Mouse (Mus musculus) cerebellum, postnatal 36 days (tissue): ENCODE results near the gene Pnpt1.

Experiments
- DNase-seq, 2 experiments: peaks; one replicate each; pipeline ENCODE4 v3.0.0; 2021 to 2022; ENCODE audit warnings: mixed read lengths in 2 of 2

The Pnpt1 gene

DNA sequence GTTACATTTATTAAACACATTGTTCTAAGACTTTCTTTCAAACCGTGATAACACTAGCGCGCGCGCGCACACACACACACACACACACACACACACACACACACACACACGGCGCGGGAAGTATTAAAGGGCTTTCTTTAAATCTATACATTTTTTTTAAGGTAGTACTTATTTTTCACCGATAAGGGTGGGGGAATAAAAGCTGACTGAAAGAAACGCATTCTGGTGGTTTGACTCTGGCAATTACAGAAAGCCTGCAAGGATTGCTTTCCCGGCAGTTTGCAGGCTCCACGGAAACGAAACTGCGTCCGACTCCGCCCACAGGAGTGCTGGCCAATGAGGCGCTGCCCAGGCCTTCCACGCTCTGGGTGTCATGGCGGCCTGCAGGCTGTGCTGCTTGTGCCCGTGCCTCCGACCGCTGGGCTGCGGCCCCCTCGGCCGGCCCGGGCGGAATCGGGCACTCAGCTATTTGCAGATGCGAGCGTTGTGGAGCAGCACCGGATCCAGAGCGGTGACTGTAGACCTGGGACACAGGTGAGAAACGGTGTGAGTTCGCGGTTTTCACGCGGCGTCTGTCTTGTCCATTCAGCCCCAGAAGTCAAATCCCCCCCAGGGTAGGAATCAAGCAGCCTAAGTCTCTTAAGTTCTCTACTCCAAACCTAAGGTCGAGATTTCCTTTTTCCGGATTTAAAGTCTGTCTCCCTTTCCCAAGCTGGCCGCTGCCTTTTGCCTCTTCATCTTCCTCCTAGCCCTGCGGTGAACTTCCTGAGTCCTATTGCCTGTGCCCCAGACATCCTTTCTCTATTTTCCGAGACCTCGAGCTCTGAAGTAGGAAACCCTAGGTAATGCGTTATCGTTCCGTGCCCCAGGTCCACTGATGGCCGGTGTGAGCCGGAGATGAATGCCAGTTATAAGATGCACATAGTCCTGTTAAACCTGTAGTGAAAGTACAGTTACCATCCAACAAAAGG is at the start of gene Pnpt1:
Pnpt1 (plus strand) TSS at position 360 of the 971 bp plus-strand sequence.
- peak; percentile 88 to 90 for DNase-seq

DNA sequence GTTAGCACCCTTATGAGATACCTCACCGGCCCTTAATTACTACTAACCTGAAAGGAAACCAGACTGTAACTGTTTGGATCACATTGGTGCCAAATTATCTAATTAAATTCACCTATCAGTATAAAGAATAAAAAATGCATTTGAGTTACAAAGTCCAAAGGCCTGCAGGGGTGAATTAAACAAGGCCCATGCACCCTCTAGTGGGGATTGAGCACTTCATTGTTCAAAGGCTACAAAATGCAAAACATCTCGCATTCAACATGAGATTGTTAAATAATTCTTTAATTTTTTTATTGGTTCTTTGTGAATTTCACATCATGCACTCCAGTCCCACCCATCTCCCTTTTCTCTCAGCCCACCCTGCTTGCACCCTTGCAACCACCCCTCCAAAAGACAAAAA is 38.1 kb upstream of the Pnpt1 start:
- no peak for DNase-seq

DNA sequence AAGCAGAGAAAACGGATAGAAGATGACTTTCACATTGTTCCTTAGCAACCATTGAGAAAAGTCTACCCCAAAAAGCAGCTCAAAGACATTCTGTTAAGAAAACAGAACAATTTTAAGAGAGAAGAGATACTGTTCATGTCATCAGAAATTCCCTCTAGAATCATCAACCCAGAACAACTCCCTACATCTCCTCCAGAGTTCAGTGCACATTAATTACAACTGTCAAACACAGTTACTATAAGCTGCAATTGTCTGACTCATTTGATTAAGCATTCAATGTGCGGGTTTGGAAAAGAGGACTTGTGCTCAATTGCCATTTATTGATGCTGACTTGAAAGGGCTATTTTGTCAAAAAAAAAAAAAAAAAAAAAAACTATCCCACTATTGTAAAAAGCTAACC is 31.6 kb upstream of the Pnpt1 start:
- DNase-seq: no peak

DNA sequence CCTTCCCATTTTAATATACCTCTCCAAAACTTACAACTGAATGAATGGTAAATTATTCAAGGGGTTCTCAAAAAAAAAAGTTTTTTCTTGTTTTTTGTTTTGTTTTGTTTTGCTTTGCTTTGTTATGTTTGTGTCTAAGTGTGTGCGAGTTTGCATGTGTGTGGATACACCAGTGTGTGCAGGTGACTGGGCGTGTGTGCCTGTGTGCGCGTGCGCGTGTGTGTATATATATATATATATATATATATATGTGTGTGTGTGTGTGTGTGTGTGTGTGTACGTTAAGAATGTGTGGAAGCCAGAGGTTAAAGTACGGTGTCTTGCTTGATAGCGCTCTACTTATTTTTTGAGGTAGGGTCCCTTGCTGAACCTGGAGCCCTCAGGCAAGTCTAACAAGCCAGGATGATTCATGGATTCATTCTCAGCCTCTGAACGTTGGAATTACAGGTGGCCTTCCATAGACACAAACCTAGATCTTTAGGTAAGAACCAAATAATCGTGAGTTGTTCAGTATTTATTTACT is 621 bp upstream of the Pnpt1 start:
- DNase-seq: peak; percentile 16 to 26

DNA sequence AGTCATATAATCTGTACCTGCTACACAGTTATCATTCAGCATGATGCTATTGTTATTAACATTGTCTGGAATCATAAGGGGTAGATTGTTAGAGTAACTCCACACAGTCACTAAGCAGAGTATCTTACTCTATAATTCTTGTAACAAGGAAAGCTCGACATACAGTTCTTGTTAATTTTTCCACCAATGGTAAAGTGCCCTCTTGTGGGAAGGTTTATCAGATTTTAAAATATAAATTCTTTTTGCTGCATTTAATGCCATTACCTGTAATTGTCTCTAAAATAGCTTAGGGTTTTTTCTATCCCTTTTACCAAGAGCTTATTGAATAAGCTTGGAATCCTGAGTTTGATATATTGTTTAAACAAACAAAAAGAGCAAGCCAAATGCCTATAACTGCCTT is 10.1 kb downstream of the Pnpt1 start:
- DNase-seq: no peak

DNA sequence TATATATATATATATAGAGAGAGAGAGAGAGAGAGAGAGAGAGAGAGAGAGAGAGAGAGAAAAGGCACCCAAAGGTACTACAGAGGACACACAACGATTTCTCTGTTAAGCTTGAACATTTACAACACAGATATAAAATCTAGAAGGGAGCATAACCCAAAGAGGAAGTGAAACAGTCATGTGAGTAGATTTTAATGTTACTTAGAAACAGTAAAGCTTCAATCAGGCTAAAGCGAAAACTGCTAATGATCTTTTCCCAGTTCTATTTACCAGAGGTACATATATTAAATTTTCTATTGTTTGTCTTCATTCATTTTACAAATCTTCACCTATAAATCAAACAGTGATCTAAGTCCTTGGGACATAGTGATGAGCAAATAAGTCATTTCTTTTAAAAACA is 18.4 kb downstream of the Pnpt1 start:
- no peak for DNase-seq

DNA sequence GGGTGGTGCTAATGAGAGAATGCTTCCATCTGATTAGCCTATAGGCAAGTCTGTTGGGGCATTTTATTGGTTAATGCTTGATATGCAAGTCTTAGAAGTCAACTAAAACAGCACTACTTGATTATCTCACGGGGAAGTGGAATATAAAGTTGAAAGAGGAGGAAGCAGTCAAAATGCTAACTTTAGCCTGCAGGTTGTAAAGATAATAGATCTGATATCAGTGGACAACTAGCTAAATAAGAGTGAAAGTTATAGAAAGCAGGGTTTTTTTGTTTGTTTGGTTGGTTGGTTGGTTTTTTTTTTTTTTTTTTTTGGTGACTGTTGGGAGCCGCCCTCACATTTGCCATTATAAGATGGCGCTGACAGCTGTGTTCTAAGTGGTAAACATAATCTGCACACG is 33.0 kb downstream of the Pnpt1 start:
- DNase-seq: no peak

DNA sequence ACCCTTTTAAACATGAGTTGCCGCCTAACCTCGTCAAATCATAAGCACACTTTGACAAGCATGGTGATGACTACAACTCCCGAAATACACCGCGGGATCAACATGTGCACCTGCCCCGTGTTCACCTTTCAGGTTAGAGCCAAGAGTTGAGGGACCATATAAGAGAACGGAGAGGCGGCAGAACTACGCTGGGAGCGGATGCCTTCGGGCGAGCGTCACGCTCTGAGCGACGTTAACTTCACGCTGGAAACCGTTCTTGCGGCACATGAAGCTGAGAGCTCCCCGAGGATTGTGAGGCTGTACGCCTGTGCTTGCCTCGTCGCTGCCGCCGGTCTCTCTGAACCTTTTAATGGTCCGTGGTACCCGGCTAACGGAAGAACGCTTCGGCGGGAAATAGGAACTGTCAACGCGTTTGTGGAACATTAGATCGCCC is 41.4 kb downstream of the Pnpt1 start:
- peak; percentile 67 to 76 for DNase-seq

DNA sequence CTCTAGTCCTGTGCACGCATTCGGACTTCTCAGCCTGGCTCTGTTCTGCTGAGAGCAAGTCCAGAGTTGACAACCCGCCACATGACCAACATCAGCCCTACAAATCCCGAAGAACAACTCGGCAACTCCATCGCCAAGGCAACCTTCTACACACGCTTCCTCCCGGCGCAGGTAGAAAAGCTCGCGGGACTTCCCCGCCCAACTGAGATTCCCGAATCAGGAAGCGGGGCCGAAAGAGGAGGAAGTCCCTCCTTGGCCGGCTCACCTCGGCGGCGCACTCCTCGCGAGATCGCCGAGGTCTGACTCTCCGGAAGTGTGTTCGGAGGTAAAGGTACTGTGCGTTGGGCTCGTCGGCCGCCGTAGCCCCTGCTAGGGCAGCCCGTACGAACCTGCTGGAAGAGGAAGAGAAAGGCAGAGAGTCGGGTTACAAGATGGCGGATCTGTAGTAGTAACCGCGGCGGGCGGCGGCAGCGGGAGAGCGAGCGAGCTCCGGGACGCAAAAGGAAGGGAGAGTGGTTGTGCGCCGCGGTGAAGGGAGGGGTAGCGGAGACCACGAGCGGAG is 42.1 kb downstream of the Pnpt1 start, which contains the start of gene Ppp4r3b:
Ppp4r3b (plus strand) TSS at position 328 of the 562 bp plus-strand sequence.
- peak; percentile 99 for DNase-seq

DNA sequence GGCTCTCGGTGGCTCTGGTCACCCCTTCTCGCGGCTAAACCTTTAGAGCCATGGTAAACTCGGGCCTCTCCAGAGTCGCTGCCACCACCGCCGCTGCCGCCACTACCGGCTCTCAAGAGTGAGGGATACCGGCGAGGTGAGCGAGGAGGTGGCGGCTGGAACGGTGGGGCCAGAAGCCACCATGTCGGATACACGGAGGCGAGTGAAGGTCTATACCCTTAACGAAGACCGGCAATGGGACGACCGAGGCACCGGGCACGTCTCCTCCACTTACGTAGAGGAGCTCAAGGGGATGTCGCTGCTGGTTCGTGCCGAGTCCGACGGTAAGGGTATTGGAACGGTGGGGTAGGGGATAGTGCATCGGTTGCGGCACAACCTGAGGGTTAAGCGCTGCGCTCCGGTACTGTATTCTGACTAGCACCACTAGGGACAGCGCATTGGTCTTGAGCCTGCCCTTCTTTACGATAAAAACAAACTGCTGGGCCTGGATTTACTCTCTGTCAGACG is 42.6 kb downstream of the Pnpt1 start:
- DNase-seq: peak; percentile 47 to 60

DNA sequence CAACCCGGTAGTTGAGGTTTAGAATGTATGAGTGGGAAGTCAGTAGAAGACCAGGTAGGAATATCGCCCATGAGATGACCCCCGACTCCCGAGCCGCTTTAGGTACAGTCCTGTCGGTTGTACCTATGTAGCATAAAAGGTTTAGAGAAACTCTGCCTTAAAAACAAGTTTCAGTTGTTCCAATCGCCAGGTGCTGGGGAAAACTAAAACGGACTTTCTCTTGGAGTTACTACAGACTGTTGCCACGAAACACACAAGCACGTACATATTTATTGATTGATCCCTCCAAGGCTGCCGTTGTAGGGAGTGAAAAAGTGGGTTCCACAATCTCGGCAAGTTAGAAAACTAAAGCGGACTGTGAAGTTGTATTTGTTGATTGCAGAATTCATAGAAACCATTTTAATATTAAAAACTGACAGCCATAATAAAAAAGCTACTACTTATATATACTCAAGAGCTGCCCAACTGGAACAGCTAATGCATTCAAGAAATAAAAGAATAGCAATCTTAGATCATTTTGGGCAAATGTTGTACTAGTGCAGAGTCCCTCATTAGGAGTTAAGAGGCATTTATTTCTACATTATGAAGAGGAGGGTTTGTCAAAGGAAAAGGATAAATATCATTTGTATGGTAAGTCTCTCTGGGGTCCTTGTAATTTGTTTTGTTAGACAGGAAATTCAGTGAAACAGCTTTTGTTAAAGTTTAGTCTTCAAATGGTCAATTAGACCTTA is 43.3 kb downstream of the Pnpt1 start:
- no peak for DNase-seq

DNA sequence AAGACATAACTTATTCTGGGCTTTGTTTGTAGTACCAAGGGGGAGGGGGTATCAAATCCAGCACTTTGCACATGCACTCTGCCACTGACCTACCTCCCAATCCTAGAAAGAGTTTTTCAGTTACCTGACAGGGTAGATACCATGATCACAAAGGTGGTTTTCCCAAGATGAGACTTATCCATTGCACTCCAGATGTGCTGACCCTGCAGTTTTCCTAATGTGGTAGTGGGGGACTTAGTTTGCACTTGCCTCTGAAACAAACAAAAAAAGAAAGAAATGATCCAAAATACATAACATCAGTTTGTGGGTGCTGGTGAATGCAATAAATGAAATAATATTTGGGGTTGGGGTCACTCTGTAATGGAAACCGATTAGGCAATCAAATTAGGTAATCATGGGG is 48.8 kb downstream of the Pnpt1 start:
- DNase-seq: no peak

DNA sequence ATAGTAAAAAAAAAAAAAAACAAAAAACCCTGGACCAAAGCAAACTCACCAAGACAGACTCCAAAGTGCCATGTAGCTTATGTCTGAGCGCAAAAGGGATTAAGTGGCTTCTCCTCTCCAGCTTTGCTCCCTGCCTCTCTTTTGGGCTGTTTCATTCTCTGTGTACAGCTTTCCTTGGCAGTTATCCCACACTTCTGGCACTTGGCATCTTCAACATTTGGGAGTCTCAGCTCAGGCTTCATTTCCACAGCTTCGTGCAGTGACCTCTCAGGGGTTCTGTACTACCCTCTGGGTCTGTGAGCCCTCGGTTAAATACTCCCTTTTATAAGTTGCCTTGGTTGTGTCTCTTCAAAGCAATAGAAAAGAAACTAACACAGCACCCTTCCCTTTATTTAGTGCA is 50.1 kb downstream of the Pnpt1 start:
- DNase-seq: peak; percentile 34 to 60

DNA sequence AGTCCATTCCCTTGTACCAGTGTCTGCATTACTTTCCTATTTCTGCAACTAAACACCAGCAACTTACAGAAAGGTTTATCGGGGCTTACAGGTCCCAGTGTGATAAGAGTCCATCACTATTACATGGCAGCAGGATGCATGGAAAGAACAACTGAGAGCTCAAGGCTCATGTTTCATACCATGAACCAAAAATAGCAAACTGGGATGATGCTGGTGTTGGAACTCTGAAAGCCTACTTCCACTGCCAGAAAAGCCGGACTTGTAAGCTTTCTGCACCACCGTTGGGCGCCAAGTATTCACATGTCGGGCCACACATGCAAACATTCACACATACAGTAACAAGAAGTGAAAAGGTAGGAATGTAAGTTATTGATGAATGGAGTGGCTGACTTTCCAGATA is 51.2 kb downstream of the Pnpt1 start:
- DNase-seq: no peak

DNA sequence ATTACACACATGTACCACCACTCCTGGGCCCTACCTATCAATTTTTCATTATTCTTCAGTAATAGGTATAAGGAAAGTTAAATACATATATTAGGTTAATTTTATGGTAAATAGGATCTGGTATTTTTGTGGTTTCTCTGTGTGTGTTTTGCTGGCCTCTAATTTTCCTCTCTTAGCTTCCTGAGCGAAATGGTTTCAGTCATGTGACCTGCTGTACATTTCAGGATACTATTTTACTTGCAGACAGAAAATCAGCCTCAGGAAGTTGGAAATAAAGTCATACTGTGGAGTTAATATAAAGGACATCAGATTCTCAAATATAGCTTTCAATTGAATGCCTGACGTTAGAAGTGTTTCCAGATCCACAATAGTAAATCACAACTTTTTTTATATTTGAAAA is 58.4 kb downstream of the Pnpt1 start:
- DNase-seq: no peak

DNA sequence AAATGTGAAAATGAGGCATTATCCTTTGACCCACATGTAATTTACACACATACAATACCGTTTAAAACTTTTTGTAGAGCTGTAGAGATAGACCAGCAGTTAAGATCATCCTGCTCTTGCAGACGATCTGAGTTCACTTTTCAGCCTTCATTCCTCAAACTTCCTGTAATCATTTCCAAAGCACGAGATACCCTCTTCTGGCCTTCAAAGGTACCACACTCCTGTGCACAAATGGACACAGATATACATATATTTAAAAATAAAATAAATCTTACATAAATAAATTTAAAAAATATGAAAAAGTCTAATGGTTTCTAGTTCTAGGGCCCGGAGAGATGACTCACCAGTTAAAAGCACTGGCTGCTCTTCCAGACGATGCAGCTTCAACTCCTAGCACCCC is 73.1 kb downstream of the Pnpt1 start:
- no peak for DNase-seq

DNA sequence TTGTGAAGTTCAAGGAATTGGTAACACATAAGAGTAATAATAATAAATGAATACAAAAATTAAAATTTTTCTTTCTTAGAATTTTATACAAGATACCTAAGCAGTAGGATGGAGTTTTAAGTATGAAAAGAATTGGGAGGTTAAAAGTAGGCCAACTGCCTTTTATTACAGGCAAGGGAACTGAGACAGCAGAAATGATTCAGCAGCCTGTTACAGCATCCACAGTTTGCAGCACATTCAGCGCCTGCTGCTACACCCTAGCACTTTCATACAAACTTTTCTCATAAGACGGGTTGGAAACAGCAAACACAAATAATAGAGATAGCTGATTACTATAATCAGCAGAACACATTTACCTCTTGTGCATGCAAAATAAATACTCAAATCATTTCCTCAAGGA is 79.2 kb downstream of the Pnpt1 start:
- no peak for DNase-seq
